Mouse (Mus musculus) R1 (cell line): Measurements from ENCODE around the gene Olfr1437.
"Not testable (repeated sequence)": the region's sequence is repeated elsewhere in the genome, so short reads cannot be mapped to it uniquely, and the experiment has no call there.

Experiments used
- DNase-seq: peaks from one replicate; pipeline ENCODE4 v3.0.0-alpha.2; 2018; ENCODE audit warnings: low read depth, low spot score

The Olfr1437 gene

DNA sequence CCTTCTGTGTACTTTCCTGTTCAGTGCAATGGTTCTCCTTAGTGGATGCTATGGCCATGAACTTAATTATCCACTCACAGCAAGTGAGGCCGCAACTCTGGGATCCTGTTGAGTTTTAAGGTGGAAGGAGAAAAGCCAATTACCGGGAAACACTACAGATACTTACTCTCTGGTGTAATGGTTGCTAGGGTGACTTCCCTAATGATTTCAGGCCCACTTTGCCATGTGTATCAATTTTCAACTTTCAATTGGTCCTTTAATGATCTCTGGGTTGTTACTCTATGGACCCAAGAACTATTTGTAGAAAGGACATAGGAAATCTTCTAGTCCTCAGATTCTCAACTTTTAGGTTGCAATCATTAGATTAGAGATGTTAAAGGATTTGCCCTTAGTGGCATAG lies at the start of gene Olfr1437:
Olfr1437 (minus strand) TSS at position 101 of the 400 bp plus-strand sequence.
- no peak for DNase-seq

DNA sequence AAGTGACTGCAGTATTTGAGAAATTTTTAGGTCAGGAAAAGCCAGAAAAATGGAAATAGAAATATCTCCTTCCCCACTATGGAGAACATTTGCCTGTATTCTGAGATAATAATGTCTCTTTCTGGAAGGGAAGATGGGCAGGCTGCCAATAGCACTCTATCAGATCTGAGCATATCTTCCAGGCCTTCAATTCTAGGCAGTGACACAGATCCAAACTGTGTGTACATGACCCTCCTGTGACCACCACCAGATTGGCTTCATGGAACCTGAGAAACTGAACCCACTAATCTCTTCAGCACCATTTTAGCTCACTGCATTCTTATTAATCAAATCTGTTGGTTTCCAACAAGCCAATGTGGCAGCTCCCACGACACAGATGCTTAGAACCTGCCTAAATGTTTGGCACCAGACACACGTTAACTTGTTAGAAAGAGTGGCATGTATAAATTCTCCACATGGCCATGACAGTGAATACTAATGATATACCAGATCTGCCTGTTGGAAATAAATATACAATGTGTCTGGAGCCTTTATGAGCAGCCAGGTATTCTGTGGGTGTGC lies 49.6 kb upstream of the Olfr1437 start:
- DNase-seq, result no peak

DNA sequence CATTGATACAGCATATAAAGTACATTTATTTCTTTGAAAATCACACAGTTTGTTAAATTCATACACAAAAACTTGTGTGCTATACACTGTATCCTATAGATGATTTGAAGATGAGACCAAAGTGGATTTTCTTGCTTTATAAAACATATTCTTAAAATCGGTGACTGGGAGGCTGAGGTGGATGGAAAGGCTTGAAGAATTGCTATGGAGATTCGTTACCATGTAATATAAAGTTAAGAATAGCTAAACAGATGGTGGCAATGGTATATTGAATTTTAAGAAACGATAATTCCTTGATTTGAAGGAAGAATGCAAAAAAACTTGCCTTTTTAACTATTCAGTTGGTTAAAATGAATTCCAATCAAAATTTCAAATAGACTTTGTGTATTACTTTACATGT lies 48.1 kb upstream of the Olfr1437 start:
- DNase-seq, result no peak

DNA sequence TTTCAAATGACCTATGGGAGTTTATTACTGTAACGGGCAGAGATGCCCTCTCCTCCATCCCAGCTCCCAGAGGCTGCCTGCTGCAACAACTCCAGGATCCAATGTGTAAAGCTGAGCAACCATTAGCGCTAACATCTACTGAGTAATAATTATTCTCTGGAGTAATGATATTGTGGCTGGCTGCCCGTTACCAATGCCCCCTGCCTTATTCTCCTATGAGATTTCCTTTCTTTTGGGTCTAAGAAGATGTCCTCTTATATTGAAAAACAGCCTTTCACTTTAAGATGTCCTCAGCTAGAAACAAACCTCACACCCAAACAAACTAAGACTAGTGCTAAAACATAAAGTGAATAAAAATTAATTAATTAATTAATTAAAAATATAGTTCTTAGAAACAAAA lies 10.9 kb upstream of the Olfr1437 start, which contains the start of gene Olfr1438-ps1:
Olfr1438-ps1 (minus strand) TSS at position 101 of the 400 bp plus-strand sequence.
- DNase-seq, result no peak

GRCm38 (mm10) chr19:12299030-12299429 lies 25.9 kb downstream of the Olfr1437 start, which contains the start of gene Olfr1436:
Olfr1436 (minus strand) TSS chr19:12299130.
- DNase-seq, result not testable (repeated sequence)

GRCm38 (mm10) chr19:12292979-12293378 lies 31.9 kb downstream of the Olfr1437 start:
- no peak for DNase-seq

- DNase-seq, result no peak
These were observed 45.3 kb downstream of the Olfr1437 start, which contains the start of gene Olfr1434 for GRCm38 (mm10) chr19:12279554-12279953. Olfr1434 (plus strand) TSS chr19:12279854.
